Mouse (Mus musculus): ENCODE results near the gene Olfr954. TPM values are rescaled to one million over a fixed set of nuclear protein-coding genes. Genes with fewer than 3 reads are reported as not detected.

Olfr954 gene
- total RNA-seq (2023): not detected

GRCm38 (mm10) chr9:39456401-39456800, at the start of gene Olfr954:
Gene Olfr954 (plus strand): TSS chr9:39456701.

GRCm38 (mm10) chr9:39427048-39427447, 29.5 kb upstream of the Olfr954 start, which contains the start of gene Olfr952:
Gene Olfr952 (minus strand): TSS chr9:39427148.

GRCm38 (mm10) chr9:39471844-39472243, 15.3 kb downstream of the Olfr954 start, which contains the start of gene Olfr955:
Gene Olfr955 (minus strand): TSS chr9:39471944.

GRCm38 (mm10) chr9:39493895-39494294, 37.4 kb downstream of the Olfr954 start, which contains the start of gene Olfr44:
Gene Olfr44 (minus strand): TSS chr9:39493995.

Other genes with a start within 250 kb of the Olfr954 start
- gene Olfr1537, start 206.7 kb upstream of the Olfr954 start, total RNA-seq (2023): not detected
- gene Olfr945, start 179.9 kb upstream of the Olfr954 start, total RNA-seq (2023): not detected
- not detected for gene Olfr948, start 130.7 kb upstream of the Olfr954 start, total RNA-seq (2023)
- gene Olfr951, start 69.3 kb upstream of the Olfr954 start, total RNA-seq (2023): not detected
- not detected for gene Olfr952, start 29.6 kb upstream of the Olfr954 start, total RNA-seq (2023)
- not detected for gene Olfr955, start 15.2 kb downstream of the Olfr954 start, total RNA-seq (2023)
- not detected for gene Olfr44, start 37.3 kb downstream of the Olfr954 start, total RNA-seq (2023)
- gene Olfr957, start 59.1 kb downstream of the Olfr954 start, total RNA-seq (2023): not detected
- not detected for gene Olfr958, start 97.4 kb downstream of the Olfr954 start, total RNA-seq (2023)
- not detected for gene Olfr959, start 118.9 kb downstream of the Olfr954 start, total RNA-seq (2023)
- gene AW551984, start 147.7 kb downstream of the Olfr954 start, total RNA-seq (2023): not detected
- not detected for gene Olfr148, start 154.0 kb downstream of the Olfr954 start, total RNA-seq (2023)
- not detected for gene Olfr960, start 164.7 kb downstream of the Olfr954 start, total RNA-seq (2023)
- gene Olfr961, start 188.4 kb downstream of the Olfr954 start, total RNA-seq (2023): not detected
- not detected for gene Olfr963, start 210.5 kb downstream of the Olfr954 start, total RNA-seq (2023)

Data from T-cell, adult 66 days (primary cell).